Mouse (Mus musculus): Measurements from ENCODE around the gene Fam189b.

GRCm38 (mm10) chr3:89233562-89234110 is 50.7 kb downstream of the Fam189b start:
- TF ChIP-seq GATA1 (IDR thresholded peaks at IDR 0.05; ENCODE audit: low read length) (no peak), TAL1 (IDR thresholded peaks at IDR 0.05; ENCODE audit: low read length) (no peak)

Measured in erythroblast, embryonic 14.5 days (primary cell).